Mouse (Mus musculus) spleen, adult 2 months (tissue): Measurements from ENCODE around the gene Tlcd2.

Source experiments
- CTCF ChIP-seq: fragments of 200-500 bp; IDR thresholded peaks from 2 replicates; pipeline ENCODE4 v1.5.1; 2011; ENCODE audit warnings: mild to moderate bottlenecking, inconsistent platforms; ENCODE audit not compliant: insufficient read depth, insufficient read length, insufficient replicate concordance; ENCODE audit errors: extremely low read depth
- POLR2A ChIP-seq: fragments of 200-500 bp; IDR thresholded peaks from 2 replicates; pipeline ENCODE4 v1.6.1; 2011; ENCODE audit warnings: low read depth, low read length, inconsistent platforms

DNA sequence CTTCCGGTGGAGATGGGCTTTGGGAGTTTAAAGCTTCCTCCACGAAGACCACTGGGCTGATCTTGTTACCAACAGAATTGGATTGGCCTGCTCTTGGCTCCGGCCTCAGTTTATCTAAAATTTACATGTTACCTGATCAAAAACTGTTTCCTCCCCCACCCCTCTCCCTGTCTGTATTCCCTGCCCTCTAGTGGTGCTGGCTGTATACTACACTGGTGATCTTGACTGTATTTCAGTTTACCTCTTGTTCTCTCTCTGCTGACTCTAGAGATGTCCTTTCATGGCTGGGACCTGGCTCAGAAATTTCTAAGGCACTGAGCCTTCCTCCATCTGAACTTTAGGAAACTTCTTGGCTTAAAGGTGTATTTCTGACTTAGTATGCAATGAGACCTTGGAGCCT lies 3.3 kb upstream of the Tlcd2 start:
- TF ChIP-seq POLR2A (no peak), CTCF (peak; percentile 18; the same call in 1 of the 2 replicates)
